Mouse (Mus musculus): ENCODE measurements around the gene Gm10282.
A peak's percentile ranks its signal among the peaks of the same experiment; 100 is the strongest.

The Gm10282 gene

DNA sequence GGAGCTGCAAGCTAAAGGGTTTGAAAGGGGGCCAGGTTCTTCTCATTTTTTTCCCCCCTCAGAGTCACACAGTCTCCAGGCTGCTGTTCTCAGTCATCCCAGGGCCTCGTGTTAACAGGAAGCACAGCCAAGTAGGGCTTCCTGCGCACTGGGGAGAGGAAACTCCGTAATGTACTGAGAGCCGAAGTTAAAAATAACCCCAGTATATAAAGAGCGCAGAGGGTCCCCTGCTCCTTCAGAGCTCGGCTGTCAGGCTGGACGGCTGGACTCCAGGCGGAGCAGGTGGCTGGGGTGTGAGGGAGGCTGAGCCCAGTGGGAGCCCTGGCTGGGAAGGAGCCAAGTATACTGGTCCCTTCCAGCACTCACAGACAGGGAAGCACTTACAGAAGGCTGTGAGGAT, 9.4 kb downstream of the Gm10282 start:
- peak in 1 of 2 experiments; percentile 62 for DNase-seq

DNA sequence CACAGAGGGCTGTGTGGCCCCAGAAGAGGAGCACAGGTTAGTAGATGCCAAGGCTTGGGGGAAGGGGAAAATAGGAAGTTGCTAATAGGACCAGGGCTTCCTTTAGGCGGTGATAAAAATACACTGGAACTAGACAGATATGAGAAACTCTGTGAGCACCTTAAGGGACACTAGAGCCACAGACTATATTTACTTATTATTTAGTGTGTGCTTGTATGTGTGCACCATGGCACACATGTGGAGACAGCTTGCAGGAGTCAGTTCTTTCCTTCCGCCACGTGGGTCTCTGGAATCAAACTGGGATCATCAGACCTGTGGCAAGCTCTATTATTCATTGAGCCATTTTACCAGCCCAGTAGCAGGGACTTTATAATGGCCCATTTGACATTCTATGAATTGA, 9.9 kb downstream of the Gm10282 start:
- no peak for DNase-seq

DNA sequence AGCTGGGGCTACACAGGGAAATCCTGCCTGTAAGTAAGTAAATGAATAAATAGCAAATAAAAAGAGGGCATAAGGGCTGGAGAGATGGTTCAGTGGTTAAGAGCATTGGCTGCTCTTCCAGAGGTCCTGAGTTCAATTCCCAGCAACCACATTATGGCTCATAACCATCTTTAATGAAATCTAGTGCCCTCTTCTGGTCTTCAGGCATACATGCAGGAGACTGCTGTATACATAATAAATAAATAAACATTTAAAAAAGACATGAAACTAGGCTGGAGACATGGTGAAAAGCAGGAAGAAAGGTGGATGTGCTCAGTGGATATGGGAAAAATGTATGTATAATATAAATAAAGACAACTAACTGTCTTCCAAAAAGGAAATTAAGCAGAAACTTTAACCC, 11.8 kb downstream of the Gm10282 start:
- DNase-seq: no peak

DNA sequence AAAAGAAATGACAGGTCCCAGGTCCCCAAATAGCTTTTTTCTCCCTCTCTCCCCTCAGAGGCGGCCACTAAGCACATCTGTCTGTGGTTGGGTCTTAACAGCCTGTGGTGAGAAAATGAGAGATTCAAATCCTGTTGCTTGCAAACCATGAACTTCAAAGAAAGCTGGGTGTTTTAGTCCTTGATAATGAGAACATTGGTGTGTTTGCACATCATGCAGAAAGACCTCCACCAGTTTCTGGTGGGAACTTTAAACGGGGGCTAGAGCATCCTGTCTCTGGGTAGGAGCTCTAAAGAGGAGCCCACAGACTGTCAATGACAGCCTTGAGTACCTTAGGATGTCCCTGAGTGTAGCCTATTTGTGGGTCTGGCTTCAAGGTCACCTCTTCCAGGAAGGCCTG, 14.0 kb downstream of the Gm10282 start:
- no peak for DNase-seq

DNA sequence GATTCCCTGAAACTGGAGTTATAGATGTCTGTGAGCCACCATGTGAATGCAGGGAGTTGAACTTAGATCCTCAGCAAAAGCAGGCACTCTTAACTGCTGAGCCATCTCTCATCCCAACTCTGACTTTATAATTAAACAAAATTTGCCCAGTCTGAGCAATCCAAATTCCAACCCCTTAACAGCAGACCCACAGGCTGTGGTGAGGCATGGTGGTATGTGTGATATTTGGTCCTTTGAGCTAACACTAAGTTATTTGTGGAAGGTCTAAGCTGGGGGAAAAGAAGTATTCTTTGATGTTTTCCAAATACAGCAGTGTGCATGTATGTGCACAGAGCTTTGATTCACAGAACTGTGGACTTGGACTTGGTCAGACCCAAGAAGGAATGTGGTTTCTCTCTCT, 16.0 kb downstream of the Gm10282 start:
- DNase-seq: no peak

DNA sequence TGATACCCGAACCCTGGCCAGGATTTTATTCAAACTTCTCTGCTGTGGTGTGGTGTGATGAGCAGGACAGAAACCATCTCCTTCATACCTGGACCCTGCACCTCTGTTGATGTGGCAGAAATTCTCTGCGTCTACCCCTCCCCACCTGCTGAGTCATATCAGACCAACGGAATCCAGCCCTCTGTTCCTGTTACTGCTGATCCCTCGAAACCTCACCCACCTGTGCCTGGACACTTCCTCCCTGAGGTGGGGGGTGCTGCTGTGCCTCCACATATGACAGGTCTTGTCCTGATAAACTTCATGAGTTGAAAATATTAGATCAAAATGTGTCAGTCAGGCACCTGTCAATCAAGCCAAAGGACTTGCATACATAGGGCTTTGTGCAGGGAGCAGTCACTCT, 19.8 kb downstream of the Gm10282 start:
- no peak for DNase-seq

DNA sequence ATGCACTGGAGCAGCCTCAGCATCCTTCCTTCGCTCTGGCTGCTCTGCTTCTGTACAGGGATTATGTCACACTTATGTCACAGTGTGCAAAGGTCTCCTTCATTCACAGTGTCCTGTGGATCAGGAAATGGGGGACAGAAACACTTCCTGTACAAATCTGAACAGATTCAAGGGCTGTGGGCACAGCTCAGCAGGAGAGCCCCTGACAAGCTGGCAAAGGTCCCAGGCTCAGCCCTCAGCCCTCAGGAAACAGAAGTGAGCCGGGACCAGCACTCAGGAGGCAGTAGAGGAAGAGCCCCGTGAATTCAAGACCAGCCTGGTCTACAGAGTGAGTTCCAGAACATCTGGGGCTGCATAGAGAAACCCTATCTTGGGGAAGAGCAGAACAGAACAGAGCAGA, 23.4 kb downstream of the Gm10282 start:
- DNase-seq: no peak

DNA sequence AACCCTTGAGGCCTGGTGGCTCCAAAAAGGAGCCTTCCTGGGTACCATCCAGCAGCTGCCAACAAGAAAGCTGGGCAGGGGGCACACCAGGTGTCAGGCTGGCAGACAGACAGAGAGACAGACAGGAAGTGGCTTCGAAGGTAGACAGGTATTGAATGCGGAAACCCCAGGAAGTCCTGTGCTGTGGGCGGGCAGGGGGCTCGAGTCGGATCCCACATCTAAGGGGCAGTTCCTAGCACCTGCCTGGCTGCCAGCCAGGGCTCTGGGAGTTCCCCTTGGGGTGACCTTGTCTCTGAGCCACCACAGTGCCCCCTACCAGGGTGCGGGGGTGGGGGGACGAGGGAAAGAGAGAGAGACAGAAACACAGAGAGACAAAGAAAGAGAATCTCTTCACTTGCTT, 25.9 kb downstream of the Gm10282 start:
- DNase-seq: peak; percentile 85 to 95

DNA sequence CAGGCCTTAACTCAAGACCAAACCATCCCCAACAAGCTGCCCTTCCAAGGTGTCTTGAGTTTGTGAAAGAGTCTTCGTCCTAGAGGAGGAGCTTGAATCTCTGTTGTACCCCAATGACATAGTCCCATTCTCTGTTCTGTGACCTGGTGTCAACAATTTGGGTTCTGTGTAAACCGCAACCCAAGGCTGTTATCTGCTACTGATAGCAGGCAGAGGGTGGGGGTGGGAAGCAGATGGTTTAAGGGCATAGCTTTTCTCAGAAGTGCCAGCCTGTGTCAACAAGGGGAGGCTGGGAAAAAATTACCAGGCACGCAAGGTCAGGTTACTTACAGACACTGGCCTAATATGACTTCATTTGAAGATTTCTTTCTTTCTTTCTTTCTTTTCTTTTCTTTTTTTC, 27.8 kb downstream of the Gm10282 start:
- no peak for DNase-seq

DNA sequence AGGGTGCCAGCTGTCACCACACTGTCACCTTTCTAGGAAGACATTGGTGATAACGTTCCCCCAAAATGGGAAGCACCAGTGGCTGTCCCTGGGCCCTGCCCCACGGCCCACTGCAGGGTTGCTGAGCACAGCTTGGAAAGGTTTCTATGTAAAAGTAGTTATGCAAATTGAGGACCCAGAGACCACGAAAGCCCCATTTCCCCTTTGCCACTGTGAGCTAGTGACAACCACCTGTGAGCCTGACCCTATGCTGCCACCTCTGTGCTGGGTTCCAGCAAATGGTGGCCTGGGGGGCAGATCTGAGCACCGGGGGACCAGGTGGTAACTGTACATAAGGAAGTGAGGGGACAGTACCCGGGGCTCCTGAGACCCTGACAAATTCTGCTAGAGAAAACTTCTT, 31.3 kb downstream of the Gm10282 start:
- no peak for DNase-seq

DNA sequence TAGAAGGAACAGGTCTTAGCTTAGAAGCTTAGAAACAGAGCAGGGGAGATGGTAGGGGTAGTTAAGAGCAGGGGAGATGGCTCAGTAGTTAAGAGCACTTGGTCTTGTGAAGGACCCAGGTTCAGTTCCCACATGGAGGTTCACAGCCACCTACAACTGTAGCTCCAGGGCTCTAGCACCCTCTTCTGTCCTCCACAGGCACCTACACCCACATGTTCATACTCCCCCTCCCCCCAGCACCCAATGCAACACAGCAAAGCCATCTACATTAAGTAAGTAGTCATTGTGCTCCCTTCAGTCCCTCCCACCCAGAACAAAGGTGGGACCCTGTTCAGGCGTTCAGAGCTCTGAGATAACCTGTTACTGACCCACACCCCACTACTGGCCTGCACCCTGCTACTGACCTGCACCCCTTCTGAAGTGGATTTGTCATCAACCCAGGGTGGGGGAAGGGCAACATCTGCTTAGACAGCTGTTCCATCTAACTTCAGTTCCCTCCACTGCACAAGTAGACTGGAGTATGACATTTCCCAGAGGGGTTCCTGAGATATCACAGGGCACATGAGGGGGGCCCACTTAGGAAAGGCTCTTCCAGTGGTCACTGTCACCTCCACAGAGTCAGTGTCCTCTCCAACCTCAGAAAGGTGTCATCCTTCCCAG, 31.8 kb downstream of the Gm10282 start:
- no peak for DNase-seq

DNA sequence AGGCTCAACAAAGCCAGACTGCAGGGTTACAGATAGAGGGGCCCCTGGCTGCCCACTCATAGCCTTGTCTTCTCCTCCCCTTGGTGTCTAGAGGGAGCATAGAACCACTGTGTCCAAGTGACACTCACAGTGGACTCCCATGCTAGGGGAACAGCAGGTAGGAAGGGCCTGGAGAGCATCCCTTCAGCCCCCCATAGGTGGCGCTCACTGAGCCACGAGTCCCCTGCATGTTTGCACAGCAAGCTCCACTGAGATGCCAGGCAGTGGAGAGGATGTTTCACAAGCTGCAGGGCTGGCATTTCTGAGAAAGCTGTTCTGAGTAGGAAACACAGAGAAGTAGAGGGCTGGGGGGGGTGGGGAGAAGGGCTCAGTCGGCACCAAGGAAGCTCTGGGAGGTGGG, 32.7 kb downstream of the Gm10282 start:
- DNase-seq: peak; percentile 70 to 79

DNA sequence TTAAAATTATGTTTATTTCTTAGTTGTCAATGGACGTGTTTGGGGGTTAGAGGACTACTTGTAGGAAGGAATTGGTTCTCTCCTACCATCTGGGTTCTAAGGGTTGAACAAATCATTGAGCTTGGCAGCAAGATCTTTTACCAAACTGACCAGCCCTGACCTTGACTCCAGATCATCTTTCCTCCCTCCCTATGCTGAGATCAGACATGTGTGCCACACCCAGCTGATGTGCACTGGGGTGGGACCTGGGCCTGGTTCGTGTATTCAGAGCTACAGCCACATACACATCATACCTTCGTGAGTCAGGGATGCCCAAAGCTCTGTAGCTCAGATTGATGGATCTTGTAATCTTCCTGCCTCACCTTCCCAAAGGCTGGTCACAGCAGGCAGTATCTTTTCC, 33.4 kb downstream of the Gm10282 start:
- DNase-seq: no peak

DNA sequence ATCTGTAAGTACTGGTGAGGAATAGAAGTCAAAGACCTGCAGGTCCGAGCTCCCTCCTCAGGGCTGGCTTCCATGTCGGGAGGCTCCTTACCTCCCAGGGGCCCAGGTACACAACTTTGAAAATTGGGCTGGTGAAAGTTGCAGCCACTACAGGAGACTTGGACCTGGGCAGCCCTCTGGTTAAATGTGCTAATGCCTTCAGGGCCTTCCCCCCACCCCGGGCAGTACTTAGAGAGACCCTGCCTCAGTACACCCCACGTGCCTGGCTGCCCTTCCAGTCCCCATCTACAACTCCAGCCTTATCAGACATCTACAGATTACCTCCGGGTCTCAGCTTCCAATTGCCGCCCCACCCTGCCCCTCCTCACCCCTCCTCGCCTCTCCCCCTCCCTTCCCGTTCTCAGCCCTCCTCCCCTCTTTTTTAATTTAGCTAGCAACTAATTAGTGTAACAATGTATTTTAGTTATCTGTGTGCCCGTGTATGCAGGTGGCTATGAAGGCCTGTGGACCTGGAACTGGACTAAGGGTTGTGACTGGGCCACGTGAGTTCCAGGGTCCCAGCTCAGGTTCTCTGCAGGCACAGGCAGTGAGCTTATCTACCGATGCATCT, 33.9 kb downstream of the Gm10282 start:
- DNase-seq: no peak

DNA sequence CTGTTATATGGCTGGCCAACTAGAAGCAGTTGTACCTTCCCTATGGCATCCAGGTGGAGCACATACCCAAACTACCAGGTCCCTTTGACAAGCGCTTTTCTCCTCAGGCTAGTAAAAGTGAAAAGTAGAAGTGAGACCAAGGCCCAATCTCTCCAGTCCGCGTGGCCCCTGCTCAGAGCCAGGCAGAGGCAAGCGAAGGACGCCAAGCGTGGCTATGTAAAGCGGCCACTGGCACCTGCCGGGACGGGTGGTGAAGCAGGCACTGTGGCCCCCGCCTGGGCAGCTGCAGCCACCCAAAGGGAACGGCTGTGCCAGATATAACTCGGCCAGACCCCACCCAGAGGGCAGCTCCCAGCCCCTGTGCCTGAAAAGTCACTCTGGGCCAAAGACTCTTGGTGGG, 34.5 kb downstream of the Gm10282 start:
- DNase-seq: no peak

DNA sequence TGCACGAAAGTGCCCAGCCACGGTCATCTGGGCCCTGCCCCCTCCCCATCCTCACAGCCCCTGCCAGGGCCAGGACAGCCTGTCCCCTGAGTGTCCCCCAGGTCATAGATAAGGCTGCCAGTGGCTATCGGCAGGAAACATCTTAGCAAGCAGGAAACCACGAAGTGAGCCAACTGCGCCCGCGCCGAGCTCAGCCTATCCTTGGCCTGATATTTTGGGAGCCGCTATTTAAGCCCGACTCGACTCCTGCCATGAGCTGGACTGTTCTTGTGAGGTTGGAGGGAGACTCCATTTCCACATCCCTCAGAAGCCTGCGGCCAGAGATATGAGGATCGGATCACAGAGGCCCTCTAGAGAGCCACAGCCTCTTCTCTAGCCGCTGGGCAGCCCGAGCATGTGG, 36.7 kb downstream of the Gm10282 start:
- no peak for DNase-seq

DNA sequence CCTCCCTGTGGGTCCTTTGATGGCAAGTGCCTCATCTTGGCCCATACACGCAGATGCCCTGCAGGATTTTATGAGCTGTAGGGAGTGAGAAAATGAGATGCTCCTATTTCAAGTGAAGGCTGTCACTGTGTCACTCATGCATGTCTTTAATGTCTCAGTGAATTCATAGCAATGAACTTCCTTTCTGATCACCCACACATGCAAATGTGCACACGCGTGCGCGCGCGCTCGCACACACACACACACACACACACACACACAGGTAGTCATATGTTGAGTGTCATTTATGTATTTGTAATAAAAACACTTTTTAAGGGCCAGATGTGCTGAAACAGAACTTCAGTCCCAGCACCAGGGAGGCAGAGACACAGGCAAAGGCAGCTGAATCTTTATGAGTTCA, 38.0 kb downstream of the Gm10282 start:
- no peak for DNase-seq

DNA sequence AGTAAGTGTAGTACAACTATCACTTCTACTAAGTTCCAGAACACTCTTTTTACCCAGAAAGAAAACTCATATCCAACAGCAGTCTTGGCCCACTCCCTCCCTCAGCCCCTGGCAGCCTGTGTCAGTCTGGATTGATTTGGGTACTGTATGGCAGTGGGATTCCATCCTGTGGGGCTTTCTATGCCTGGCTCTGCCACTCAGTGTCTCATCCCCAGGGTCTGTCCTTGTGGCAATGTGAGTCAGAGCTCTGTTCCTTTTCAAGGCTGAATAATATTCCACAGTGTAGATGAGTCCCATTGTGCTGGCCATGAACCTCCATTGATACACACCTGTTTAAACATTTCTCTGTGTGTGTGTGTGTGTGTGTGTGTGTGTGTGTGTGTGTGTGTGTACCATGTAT, 38.4 kb downstream of the Gm10282 start:
- no peak for DNase-seq

DNA sequence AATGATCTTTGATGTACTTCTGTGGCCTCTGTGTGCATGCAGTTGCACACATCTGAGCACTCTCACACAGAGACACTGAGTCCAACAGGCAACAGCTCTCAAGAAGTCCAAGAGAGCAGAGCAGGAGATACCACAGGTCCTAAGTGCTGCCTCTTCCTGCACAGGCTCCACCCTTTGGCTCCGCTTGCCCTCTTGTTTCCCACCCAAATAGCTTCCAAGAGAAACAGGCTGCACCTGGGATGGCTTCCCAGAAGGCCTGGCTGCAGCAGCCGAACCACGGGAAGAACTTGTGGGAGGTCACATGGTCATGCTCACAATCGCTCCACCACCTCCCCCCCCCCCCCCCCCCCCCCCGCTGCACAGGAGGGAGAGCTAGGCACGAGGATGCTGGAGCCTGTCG, 39.7 kb downstream of the Gm10282 start:
- DNase-seq: no peak

DNA sequence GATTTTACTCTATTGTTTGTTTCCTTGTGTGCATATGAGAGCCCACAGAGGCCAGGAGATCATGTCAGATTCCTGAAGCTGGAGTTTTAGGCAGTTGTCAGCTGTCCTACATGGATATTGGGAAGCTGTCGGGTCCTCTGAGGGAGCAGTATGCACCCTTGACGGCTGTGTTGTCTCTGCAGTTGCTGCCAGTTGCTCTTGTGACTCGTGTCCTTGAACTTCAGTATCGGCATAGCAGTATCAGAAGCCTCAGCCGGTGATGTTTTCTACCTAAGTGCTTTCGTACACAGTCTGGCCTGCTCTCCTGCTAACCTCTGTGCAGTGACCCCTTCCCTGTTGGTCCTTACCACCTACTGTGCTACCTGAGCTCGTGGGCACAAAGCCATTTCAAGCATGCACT, 41.6 kb downstream of the Gm10282 start:
- DNase-seq: no peak

DNA sequence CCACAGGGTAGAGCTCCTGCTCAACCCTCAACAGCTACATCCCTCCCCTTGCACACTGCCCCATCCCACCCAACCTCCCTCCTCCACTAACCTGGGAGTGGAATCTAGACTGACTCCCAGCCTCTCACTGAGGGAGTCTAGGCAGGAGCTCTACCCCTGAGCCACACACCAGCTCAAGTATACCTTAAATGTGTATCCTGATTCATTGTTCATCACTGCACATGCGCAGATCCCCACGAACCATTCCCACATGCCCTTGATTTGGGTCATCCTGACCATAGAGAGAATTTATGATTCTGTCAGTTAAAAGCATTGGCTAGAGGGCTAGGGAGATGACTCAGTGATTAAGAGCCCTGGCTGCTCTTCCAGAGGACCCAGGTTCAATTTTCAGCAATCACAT, 42.3 kb downstream of the Gm10282 start:
- DNase-seq: no peak

DNA sequence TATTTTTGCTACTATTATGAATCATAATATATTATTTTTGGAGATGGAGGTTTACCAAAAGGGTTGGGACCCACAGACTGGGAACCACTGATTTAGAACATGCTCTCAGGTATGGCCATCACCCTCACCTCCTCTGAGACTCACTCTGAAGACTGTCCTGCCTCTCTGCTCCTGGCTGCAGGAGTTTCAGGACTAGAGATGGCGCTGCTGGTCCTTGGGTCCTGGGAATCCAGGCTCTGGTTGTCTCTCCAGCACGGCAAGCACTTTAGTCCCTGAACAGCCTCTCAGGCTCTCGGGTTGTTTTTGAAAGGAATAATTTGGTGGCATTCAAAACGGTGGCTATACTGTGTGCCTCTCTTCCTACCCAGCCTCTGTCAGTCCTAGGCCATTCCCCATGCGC, 43.2 kb downstream of the Gm10282 start:
- DNase-seq: no peak

DNA sequence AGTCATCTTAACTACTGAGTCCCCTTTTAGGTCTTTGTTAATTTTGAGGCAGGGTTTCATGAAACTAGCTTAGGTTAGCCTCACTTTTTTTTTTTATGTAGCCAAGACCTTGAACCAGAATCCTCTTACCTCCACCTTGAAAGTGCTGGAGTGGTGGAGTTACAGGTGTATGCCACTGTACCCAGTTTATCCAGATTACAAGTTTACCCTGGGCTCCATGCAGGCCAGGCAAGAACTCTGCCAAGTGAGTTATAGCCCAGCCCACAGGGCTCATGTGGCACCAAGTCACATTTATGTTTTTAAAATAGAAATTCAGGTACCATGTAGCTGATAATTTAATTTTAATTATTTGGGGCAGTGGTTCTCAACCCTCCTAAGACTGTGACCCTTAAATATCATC, 43.6 kb downstream of the Gm10282 start:
- DNase-seq: no peak

DNA sequence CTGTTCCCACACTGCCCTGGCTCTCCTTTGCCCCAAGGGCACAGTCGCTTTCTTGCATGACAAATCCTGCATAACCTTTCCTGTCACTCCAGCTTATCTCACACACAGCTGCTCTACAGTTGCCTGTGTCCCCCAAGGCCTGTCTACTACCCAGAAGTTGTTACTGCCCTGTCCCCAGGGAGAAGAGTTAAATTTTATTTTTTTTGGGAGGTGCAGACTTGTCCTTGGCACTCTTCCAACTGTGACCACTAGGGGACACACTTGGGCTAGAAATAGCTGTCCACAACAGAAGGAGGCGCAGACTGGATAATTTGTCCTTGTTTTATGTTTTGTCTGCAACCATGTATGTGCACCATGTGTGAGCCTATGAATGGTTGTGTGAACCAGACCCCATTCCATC, 44.0 kb downstream of the Gm10282 start:
- DNase-seq: peak in 1 of 2 experiments; percentile 53

DNA sequence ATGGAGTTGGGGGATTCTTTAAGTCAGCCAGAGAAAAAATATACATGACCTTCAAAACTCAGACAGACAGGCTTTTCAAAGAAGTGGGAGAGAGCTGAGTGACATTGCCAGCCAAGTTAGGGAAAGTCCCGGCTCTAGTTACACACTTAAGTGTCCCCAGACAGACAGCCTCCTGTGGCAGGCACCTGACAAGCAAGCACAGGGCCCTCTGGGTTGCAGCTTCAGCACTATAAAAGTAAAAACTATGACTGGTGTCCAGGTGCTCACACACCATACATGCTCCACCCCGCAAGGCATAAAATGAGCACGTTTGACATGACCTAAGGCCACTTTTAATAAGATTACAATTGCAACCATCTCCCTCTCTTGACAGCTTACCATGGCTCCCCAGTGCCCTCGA, 44.5 kb downstream of the Gm10282 start:
- no peak for DNase-seq

All from thymus, adult 18-20 months (tissue).